ENCODE assay signal across 8 mouse cellular contexts in the genomic region with DNA sequence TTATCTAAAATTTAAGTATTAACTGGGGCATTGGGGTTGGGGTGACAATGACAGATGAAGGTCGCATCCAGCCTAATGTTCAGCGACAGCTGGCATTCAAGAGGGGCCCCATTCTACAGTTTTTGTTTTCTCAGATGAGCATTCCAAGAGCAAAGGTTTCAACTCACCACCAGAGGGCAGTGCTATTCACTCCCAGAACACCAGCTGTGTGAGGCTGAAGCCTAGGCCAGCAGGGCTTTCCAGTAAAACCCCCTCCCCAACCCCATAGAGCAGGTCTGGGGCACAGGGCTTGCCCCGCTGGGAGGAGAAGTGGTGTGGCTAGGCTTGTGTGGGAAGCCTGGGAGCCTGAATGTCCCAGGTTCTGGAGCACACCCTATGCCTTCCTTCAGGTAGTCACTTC. TPM values are rescaled to one million over a fixed set of nuclear protein-coding genes. Genes with fewer than 3 reads are reported as not detected.
DNase-seq lines count a peak whose midpoint lies in the region; ATAC-seq lines count a peak whose summit lies in the region.

No protein-coding gene starts in this region.

- H3K4me1 ChIP-seq in hindbrain, embryonic 11.5 days (replicated peaks; ENCODE audit: control insufficient read depth, insufficient read depth, low read length), result no peaks in the 10 kb centered on the region
- no peaks in the 10 kb centered on the region; the same call in 1 of the 2 replicates for H3K4me1 ChIP-seq in hindbrain, embryonic 12.5 days

- peak; percentile 79 for DNase-seq in hindbrain, embryonic 11.5 days (ENCODE audit: low spot score)
- peak; percentile 85 for DNase-seq in NIH3T3 (ENCODE audit: low read depth)
- peak; percentile 57 to 80 for DNase-seq in heart, postnatal 10 days
- peak; percentile 35 to 48 for DNase-seq in layer of hippocampus, postnatal 25 days (ENCODE audit: extremely low spot score in 1 of 2, low spot score in 1 of 2)
- peak; percentile 80 for DNase-seq in mesoderm, embryonic 11.5 days (ENCODE audit: low read depth, low spot score)
- peak; percentile 12 to 52 for DNase-seq in thymus, postnatal 10 days (ENCODE audit: low spot score in 2 of 2)

- no peak overlapping the region for H3K4me3 ChIP-seq in hindbrain, embryonic 11.5 days (ENCODE audit: low read depth, low read length)
- no peak overlapping the region for H3K4me3 ChIP-seq in hindbrain, embryonic 12.5 days

- 8% methylated on average over 3 of the region's 3 CpGs for WGBS in hindbrain, embryonic 11.5 days
- 5% methylated on average over 3 of the region's 3 CpGs for WGBS in hindbrain, embryonic 12.5 days

- H3K27ac ChIP-seq in hindbrain, embryonic 11.5 days (ENCODE audit: low read depth, low read length), result no peak overlapping the region
- H3K27ac ChIP-seq in hindbrain, embryonic 12.5 days, result no peak overlapping the region

- no peak overlapping the region for H3K4me2 ChIP-seq in hindbrain, embryonic 11.5 days (replicated peaks; ENCODE audit: low read depth, low read length)
- H3K4me2 ChIP-seq in hindbrain, embryonic 12.5 days (replicated peaks), result no peak overlapping the region

- no peaks in the 10 kb centered on the region for H3K36me3 ChIP-seq in hindbrain, embryonic 11.5 days (ENCODE audit: control insufficient read depth, insufficient read depth, low read length)
- H3K36me3 ChIP-seq in hindbrain, embryonic 12.5 days, result no peaks in the 10 kb centered on the region

- H3K9ac ChIP-seq in hindbrain, embryonic 11.5 days (ENCODE audit: low read depth, low read length), result no peak overlapping the region
- no peak overlapping the region for H3K9ac ChIP-seq in hindbrain, embryonic 12.5 days

- H3K27me3 ChIP-seq in hindbrain, embryonic 11.5 days (ENCODE audit: control insufficient read depth, insufficient read depth, low read length), result no peaks in the 10 kb centered on the region
- no peaks in the 10 kb centered on the region; the same call in 1 of the 2 replicates for H3K27me3 ChIP-seq in hindbrain, embryonic 12.5 days

- ATAC-seq in hindbrain, embryonic 11.5 days (ENCODE audit: low FRiP score), result no peak
- ATAC-seq in hindbrain, embryonic 12.5 days (ENCODE audit: low FRiP score), result no peak
- ATAC-seq in common myeloid progenitor, adult 5-6 weeks (replicated peaks; ENCODE audit: low read depth, poor library complexity, severe bottlenecking), result peak; percentile 68

- intact Hi-C loops in heart, postnatal 10 days (cut with DNase I), result loop anchor here (1.0 kb wide), 1 partner anchor 43 kb away; no protein-coding TSS in a partner anchor

- no peaks in the 10 kb centered on the region for H3K9me3 ChIP-seq in hindbrain, embryonic 11.5 days (ENCODE audit: control insufficient read depth, low read length)
- H3K9me3 ChIP-seq in hindbrain, embryonic 12.5 days (replicated peaks), result no peaks in the 10 kb centered on the region

RNA-seq across cellular contexts. Expression of a gene that starts 38.7 kb away (rescaled TPM):
- polyA plus RNA-seq in hindbrain, embryonic 11.5 days (2014; fragmentation: Nextera tagmentation; extraction: Ambion mirVana), result 5.5 and 5.6 TPM in 2 replicates
- polyA plus RNA-seq in hindbrain, embryonic 12.5 days (2016; fragmentation: Nextera tagmentation; extraction: Ambion mirVana), result 4.7 and 7.1 TPM in 2 replicates
- total RNA-seq in common myeloid progenitor, adult 5-6 weeks (2017), result 0.15 TPM in 1 of 2 replicates, not detected in the other
- total RNA-seq in heart, postnatal 10 days (2021), result 1 to 10 TPM; 1.1 to 2.3 TPM
- 1 to 10 TPM; 2.7 to 4.2 TPM for total RNA-seq in layer of hippocampus, postnatal 25 days (2021)

RNA-seq across cellular contexts. Expression of a gene that starts 56.2 kb away (rescaled TPM):
- 36.7 and 39.7 TPM in 2 replicates for polyA plus RNA-seq in hindbrain, embryonic 11.5 days (2014; fragmentation: Nextera tagmentation; extraction: Ambion mirVana)
- 38.8 and 38.9 TPM in 2 replicates for polyA plus RNA-seq in hindbrain, embryonic 12.5 days (2016; fragmentation: Nextera tagmentation; extraction: Ambion mirVana)
- not detected in 2 replicates for total RNA-seq in common myeloid progenitor, adult 5-6 weeks (2017)
- 1 to 10 TPM; 3.1 to 4.9 TPM for total RNA-seq in heart, postnatal 10 days (2021)
- total RNA-seq in layer of hippocampus, postnatal 25 days (2021), result 1 to 10 TPM; 1.7 to 3.3 TPM

Comparison
In these comparisons a context has a peak if more than half of its experiments do, and no peak if none do; other contexts are left out.
1. DNase-seq: peak in every context shown above with its lines; median percentile 85 in NIH3T3; 80 in mesoderm, embryonic 11.5 days; 79 in hindbrain, embryonic 11.5 days; 68 in heart, postnatal 10 days; 42 in layer of hippocampus, postnatal 25 days; 32 in thymus, postnatal 10 days.